Mouse (Mus musculus): ENCODE data around the gene Rpusd4. TPM values are rescaled to one million over a fixed set of nuclear protein-coding genes. Genes with fewer than 3 reads are reported as not detected.

Gene Rpusd4
- total and polyA plus RNA-seq, 2 experiments from 2014 or later, result 12.6 to 14.1 TPM

GRCm38 (mm10) chr9:35262418-35262817 lies 5.2 kb upstream of the Rpusd4 start:
- H3K27ac ChIP-seq (ENCODE audit: low read depth), result no peak overlapping the region
- no peak for TF ChIP-seq CTCF (IDR thresholded peaks at IDR 0.05; ENCODE audit: low read depth)
- no peak for TF ChIP-seq EP300 (IDR thresholded peaks at IDR 0.05; ENCODE audit: low read depth)
- peaks cover 9% of the 10 kb centered on the region for H3K4me1 ChIP-seq (ENCODE audit: control insufficient read depth, insufficient read depth)
- H3K9ac ChIP-seq (replicated peaks; ENCODE audit: low read depth, low read length), result no peak overlapping the region
- H3K4me2 ChIP-seq (ENCODE audit: low read depth, low read length), result no peak overlapping the region
- WGBS, result 71% methylated on average over 4 of the region's 4 CpGs
- DNase-seq (ENCODE audit: low spot score), result no peak
- no peaks in the 10 kb centered on the region for H3K36me3 ChIP-seq (replicated peaks; ENCODE audit: control insufficient read depth, insufficient read depth, low read length)
- no peaks in the 10 kb centered on the region for H3K9me3 ChIP-seq (replicated peaks; ENCODE audit: control insufficient read depth, low read length)
- no peak overlapping the region for H3K4me3 ChIP-seq (ENCODE audit: low read depth, low read length)
- no peak for ATAC-seq (ENCODE audit: insufficient read depth, low read depth)
- no peaks in the 10 kb centered on the region for H3K27me3 ChIP-seq (ENCODE audit: control insufficient read depth, insufficient read depth, low read length)

- peaks cover 13% of the 10 kb centered on the region for H3K4me1 ChIP-seq (ENCODE audit: control insufficient read depth, insufficient read depth)
- H3K4me3 ChIP-seq (ENCODE audit: low read depth, low read length), result no peak overlapping the region
- no peak overlapping the region for H3K27ac ChIP-seq (ENCODE audit: low read depth)
- no peaks in the 10 kb centered on the region for H3K27me3 ChIP-seq (ENCODE audit: control insufficient read depth, insufficient read depth, low read length)
- no peak overlapping the region for H3K9ac ChIP-seq (replicated peaks; ENCODE audit: low read depth, low read length)
- H3K4me2 ChIP-seq (ENCODE audit: low read depth, low read length), result no peak overlapping the region
- TF ChIP-seq CTCF (IDR thresholded peaks at IDR 0.05; ENCODE audit: low read depth) (no peak), EP300 (IDR thresholded peaks at IDR 0.05; ENCODE audit: low read depth) (no peak)
- no peaks in the 10 kb centered on the region for H3K36me3 ChIP-seq (replicated peaks; ENCODE audit: control insufficient read depth, insufficient read depth, low read length)
- 79% methylated on average over 2 of the region's 2 CpGs for WGBS
- H3K9me3 ChIP-seq (replicated peaks; ENCODE audit: control insufficient read depth, low read length), result no peaks in the 10 kb centered on the region
- no peak for ATAC-seq (ENCODE audit: insufficient read depth, low read depth)
- DNase-seq (ENCODE audit: low spot score), result no peak
Observed at GRCm38 (mm10) chr9:35263431-35263830, 4.2 kb upstream of the Rpusd4 start.

- no peak for TF ChIP-seq CTCF (IDR thresholded peaks at IDR 0.05; ENCODE audit: low read depth)
- H3K4me2 ChIP-seq (ENCODE audit: low read depth, low read length), result no peak overlapping the region
- no peak for DNase-seq (ENCODE audit: low spot score)
- H3K9me3 ChIP-seq (replicated peaks; ENCODE audit: control insufficient read depth, low read length), result no peaks in the 10 kb centered on the region
- H3K27ac ChIP-seq (ENCODE audit: low read depth), result no peak overlapping the region
- WGBS, result 53% methylated on average over 3 of the region's 3 CpGs
- H3K36me3 ChIP-seq (replicated peaks; ENCODE audit: control insufficient read depth, insufficient read depth, low read length), result no peaks in the 10 kb centered on the region
- H3K4me3 ChIP-seq (ENCODE audit: low read depth, low read length), result no peak overlapping the region
- H3K9ac ChIP-seq (replicated peaks; ENCODE audit: low read depth, low read length), result no peak overlapping the region
- H3K4me1 ChIP-seq (ENCODE audit: control insufficient read depth, insufficient read depth), result peaks cover 15% of the 10 kb centered on the region
- no peak for ATAC-seq (ENCODE audit: insufficient read depth, low read depth)
- no peaks in the 10 kb centered on the region for H3K27me3 ChIP-seq (ENCODE audit: control insufficient read depth, insufficient read depth, low read length)
Observed at GRCm38 (mm10) chr9:35264509-35264908, 3.2 kb upstream of the Rpusd4 start.

- Histone ChIP-seq H3K27me3 (ENCODE audit: control insufficient read depth, insufficient read depth, low read length) (no peaks in the 10 kb centered on the region), H3K27ac (ENCODE audit: low read depth) (peak overlapping the region; percentile 68), H3K9ac (replicated peaks; ENCODE audit: low read depth, low read length) (peak overlapping the region; percentile 66), H3K36me3 (replicated peaks; ENCODE audit: control insufficient read depth, insufficient read depth, low read length) (peaks cover 19% of the 10 kb centered on the region), H3K4me3 (ENCODE audit: low read depth, low read length) (peak overlapping the region; percentile 69), H3K9me3 (replicated peaks; ENCODE audit: control insufficient read depth, low read length) (no peaks in the 10 kb centered on the region), H3K4me1 (ENCODE audit: control insufficient read depth, insufficient read depth) (peaks cover 15% of the 10 kb centered on the region), H3K4me2 (ENCODE audit: low read depth, low read length) (peak overlapping the region; percentile 91)
- DNase-seq (ENCODE audit: low spot score) (peak; percentile 16), ATAC-seq (ENCODE audit: insufficient read depth, low read depth) (peak; percentile 9; the same call in 1 of the 2 replicates)
- TF ChIP-seq CTCF (IDR thresholded peaks at IDR 0.05; ENCODE audit: low read depth), result no peak
- no peak for TF ChIP-seq EP300 (IDR thresholded peaks at IDR 0.05; ENCODE audit: low read depth)
- 2% methylated on average over 21 of the region's 21 CpGs for WGBS
Observed at GRCm38 (mm10) chr9:35267976-35268715, 481 bp downstream of the Rpusd4 start.

- no peak overlapping the region for H3K4me3 ChIP-seq (ENCODE audit: low read depth, low read length)
- no peak overlapping the region for H3K4me2 ChIP-seq (ENCODE audit: low read depth, low read length)
- H3K36me3 ChIP-seq (replicated peaks; ENCODE audit: control insufficient read depth, insufficient read depth, low read length), result peaks cover 38% of the 10 kb centered on the region
- TF ChIP-seq EP300 (IDR thresholded peaks at IDR 0.05; ENCODE audit: low read depth) (no peak), CTCF (IDR thresholded peaks at IDR 0.05; ENCODE audit: low read depth) (no peak)
- H3K4me1 ChIP-seq (ENCODE audit: control insufficient read depth, insufficient read depth), result no peaks in the 10 kb centered on the region
- 79% methylated on average over 3 of the region's 3 CpGs for WGBS
- no peak for ATAC-seq (ENCODE audit: insufficient read depth, low read depth)
- no peak overlapping the region for H3K27ac ChIP-seq (ENCODE audit: low read depth)
- no peak overlapping the region for H3K9ac ChIP-seq (replicated peaks; ENCODE audit: low read depth, low read length)
- H3K27me3 ChIP-seq (ENCODE audit: control insufficient read depth, insufficient read depth, low read length), result no peaks in the 10 kb centered on the region
- no peaks in the 10 kb centered on the region for H3K9me3 ChIP-seq (replicated peaks; ENCODE audit: control insufficient read depth, low read length)
- no peak for DNase-seq (ENCODE audit: low spot score)
Observed at GRCm38 (mm10) chr9:35277855-35278365, 10.2 kb downstream of the Rpusd4 start.

Measured in heart, postnatal 0 days (tissue).